Mouse (Mus musculus) stomach, embryonic 14.5 days (tissue): ENCODE data around the gene Ash1l. TPM values are rescaled to one million over a fixed set of nuclear protein-coding genes. Genes with fewer than 3 reads are reported as not detected.
"Not testable (repeated sequence)": the region's sequence is repeated elsewhere in the genome, so short reads cannot be mapped to it uniquely, and the experiment has no call there.

ENCODE experiments used
- ATAC-seq: fragments of 200-750 bp; cut with Nextera tagmentation; 2 replicates; pipeline ENCODE4 v1.8.0; 2017; ENCODE audit warnings: low read depth, moderate TSS enrichment; ENCODE audit not compliant: insufficient number of reproducible peaks, insufficient read depth, low FRiP score
- H3K27ac ChIP-seq: fragments of 300-500 bp; sonication (generic); 2 replicates; pipeline ENCODE4 v1.5.1; 2014; ENCODE audit warnings: mild to moderate bottlenecking, low read length, moderate library complexity, mixed read lengths
- H3K27me3 ChIP-seq: fragments of 300-500 bp; sonication (generic); 2 replicates; pipeline ENCODE4 v1.6.1; 2014; ENCODE audit warnings: low read length, control low read depth, mixed read lengths; ENCODE audit not compliant: control insufficient read depth, insufficient read depth
- H3K36me3 ChIP-seq: fragments of 300-500 bp; sonication (generic); 2 replicates; pipeline ENCODE4 v1.6.1; 2014; ENCODE audit warnings: mild to moderate bottlenecking, control low read depth, low read length, moderate library complexity, mixed read lengths; ENCODE audit not compliant: control insufficient read depth, insufficient read depth
- H3K4me1 ChIP-seq: fragments of 300-500 bp; sonication (generic); 2 replicates; pipeline ENCODE4 v1.6.1; 2014; ENCODE audit warnings: low read length, control low read depth, mixed read lengths; ENCODE audit not compliant: control insufficient read depth, insufficient read depth
- H3K4me2 ChIP-seq: fragments of 300-500 bp; sonication (generic); replicated peaks from 2 replicates; pipeline ENCODE4 v1.6.1; 2014; ENCODE audit warnings: low read depth, low read length, control low read depth
- H3K4me3 ChIP-seq: fragments of 300-500 bp; sonication (generic); 2 replicates; pipeline ENCODE4 v1.5.1; 2014; ENCODE audit warnings: low read depth, low read length, control low read depth
- H3K9ac ChIP-seq: fragments of 300-500 bp; sonication (generic); replicated peaks from 2 replicates; pipeline ENCODE4 v1.6.1; 2014; ENCODE audit warnings: low read depth, mild to moderate bottlenecking, control low read depth, low read length, moderate library complexity, mixed read lengths
- H3K9me3 ChIP-seq: fragments of 300-500 bp; sonication (generic); 2 replicates; pipeline ENCODE4 v1.6.1; 2016; ENCODE audit warnings: low read depth, low read length, control low read depth; ENCODE audit not compliant: control insufficient read depth
- WGBS: fragments of 180-500 bp; shearing (Covaris S2); extraction: QIAGEN DNeasy Blood & Tissue Kit; methylation state at CpG from one replicate; pipeline ENCODE4 v1.1.7; 2014; 5-methylcytosine and 5-hydroxymethylcytosine counted together
- polyA plus RNA-seq: library from polyadenylated mRNA; unstranded; fragments of >200 nt; fragmentation: Nextera tagmentation; extraction: Ambion mirVana; gene quantifications from 2 replicates; pipeline ENCODE4 v1.2.1, GENCODE M21; 2014

Ash1l gene
- polyA plus RNA-seq, 1 experiment from 2014 or later, result 31.4 TPM

- H3K9ac ChIP-seq, result peak overlapping the region; percentile 93
- under 1% methylated on average over 70 of the region's 92 CpGs for WGBS
- H3K4me2 ChIP-seq, result peak overlapping the region; percentile 68
- H3K36me3 ChIP-seq, result no peaks in the 10 kb centered on the region
- no peaks in the 10 kb centered on the region for H3K27me3 ChIP-seq
- no peaks in the 10 kb centered on the region for H3K9me3 ChIP-seq
- peak overlapping the region; percentile 100 for H3K27ac ChIP-seq
- H3K4me3 ChIP-seq, result peak overlapping the region; percentile 59
- peak; percentile 92 for ATAC-seq
- peaks cover 13% of the 10 kb centered on the region; the same call in 1 of the 2 replicates for H3K4me1 ChIP-seq
These were observed 441 bp upstream of the Ash1l start for GRCm38 (mm10) chr3:88949786-88950575.

- Histone ChIP-seq H3K4me3 (peak overlapping the region; percentile 59), H3K27ac (peak overlapping the region; percentile 100), H3K9ac (peak overlapping the region; percentile 93), H3K27me3 (no peaks in the 10 kb centered on the region), H3K4me1 (peaks cover 13% of the 10 kb centered on the region; the same call in 1 of the 2 replicates), H3K36me3 (no peaks in the 10 kb centered on the region), H3K9me3 (no peaks in the 10 kb centered on the region), H3K4me2 (peak overlapping the region; percentile 65)
- ATAC-seq, result no peak
- WGBS, result 0% methylated on average over 5 of the region's 5 CpGs
These were observed 942 bp downstream of the Ash1l start for GRCm38 (mm10) chr3:88951327-88951800.

GRCm38 (mm10) chr3:88953246-88953645 is 2.8 kb downstream of the Ash1l start:
- Histone ChIP-seq H3K9me3 (no peaks in the 10 kb centered on the region), H3K27ac (no peak overlapping the region), H3K4me1 (peaks cover 7% of the 10 kb centered on the region; the same call in 1 of the 2 replicates), H3K27me3 (no peaks in the 10 kb centered on the region), H3K4me3 (no peak overlapping the region), H3K4me2 (no peak overlapping the region), H3K9ac (no peak overlapping the region), H3K36me3 (no peaks in the 10 kb centered on the region)
- ATAC-seq, result no peak
- WGBS, result 79% methylated on average over 4 of the region's 4 CpGs

GRCm38 (mm10) chr3:88953736-88954135 is 3.3 kb downstream of the Ash1l start:
- H3K27ac ChIP-seq, result no peak overlapping the region
- no peaks in the 10 kb centered on the region for H3K27me3 ChIP-seq
- H3K4me2 ChIP-seq, result no peak overlapping the region
- ATAC-seq, result no peak
- no peaks in the 10 kb centered on the region for H3K9me3 ChIP-seq
- no peak overlapping the region for H3K9ac ChIP-seq
- H3K4me3 ChIP-seq, result no peak overlapping the region
- H3K4me1 ChIP-seq, result peaks cover 5% of the 10 kb centered on the region; the same call in 1 of the 2 replicates
- no peaks in the 10 kb centered on the region for H3K36me3 ChIP-seq

- not testable (repeated sequence) for H3K4me2 ChIP-seq, H3K9ac ChIP-seq, ATAC-seq, H3K27me3 ChIP-seq, H3K27ac ChIP-seq, H3K9me3 ChIP-seq, H3K4me3 ChIP-seq, H3K4me1 ChIP-seq
- peaks cover 11% of the 10 kb centered on the region; the same call in 1 of the 2 replicates for H3K36me3 ChIP-seq
These were observed 12.8 kb downstream of the Ash1l start for GRCm38 (mm10) chr3:88963211-88963610.

GRCm38 (mm10) chr3:88975012-88975411 is 24.6 kb downstream of the Ash1l start:
- no peak overlapping the region for H3K4me2 ChIP-seq
- WGBS, result 94% methylated on average over 2 of the region's 2 CpGs
- H3K4me3 ChIP-seq, result no peak overlapping the region
- H3K27ac ChIP-seq, result no peak overlapping the region
- no peaks in the 10 kb centered on the region for H3K9me3 ChIP-seq
- H3K9ac ChIP-seq, result no peak overlapping the region
- H3K4me1 ChIP-seq, result no peaks in the 10 kb centered on the region
- H3K27me3 ChIP-seq, result no peaks in the 10 kb centered on the region
- ATAC-seq, result no peak
- H3K36me3 ChIP-seq, result no peaks in the 10 kb centered on the region; the same call in none of the 2 replicates

GRCm38 (mm10) chr3:88981206-88982010 is 31.0 kb downstream of the Ash1l start:
- WGBS, result 94% methylated on average over 8 of the region's 8 CpGs
- H3K9ac ChIP-seq, result no peak overlapping the region
- no peaks in the 10 kb centered on the region for H3K4me1 ChIP-seq
- H3K9me3 ChIP-seq, result no peaks in the 10 kb centered on the region
- H3K4me2 ChIP-seq, result no peak overlapping the region
- no peak overlapping the region for H3K27ac ChIP-seq
- H3K36me3 ChIP-seq, result peaks cover 43% of the 10 kb centered on the region
- no peaks in the 10 kb centered on the region for H3K27me3 ChIP-seq
- ATAC-seq, result no peak
- no peak overlapping the region for H3K4me3 ChIP-seq

GRCm38 (mm10) chr3:88983921-88984381 is 33.5 kb downstream of the Ash1l start:
- no peak for ATAC-seq
- no peaks in the 10 kb centered on the region for H3K27me3 ChIP-seq
- no peak overlapping the region for H3K9ac ChIP-seq
- peaks cover 43% of the 10 kb centered on the region for H3K36me3 ChIP-seq
- no peak overlapping the region for H3K4me2 ChIP-seq
- no peak overlapping the region for H3K4me3 ChIP-seq
- no peaks in the 10 kb centered on the region for H3K9me3 ChIP-seq
- 63% methylated on average over 4 of the region's 4 CpGs for WGBS
- no peak overlapping the region for H3K27ac ChIP-seq
- no peaks in the 10 kb centered on the region for H3K4me1 ChIP-seq
